Mouse (Mus musculus) hindbrain, embryonic 12.5 days (tissue): ENCODE results near the gene Sox18. TPM values are rescaled to one million over a fixed set of nuclear protein-coding genes. Genes with fewer than 3 reads are reported as not detected.

Experiments used
- ATAC-seq: fragments of 200-750 bp; cut with Nextera tagmentation; 2 replicates; pipeline ENCODE4 v1.8.0; 2017; ENCODE audit warnings: moderate TSS enrichment; ENCODE audit not compliant: low FRiP score
- H3K27ac ChIP-seq: fragments of 300-500 bp; sonication (generic); 2 replicates; pipeline ENCODE4 v1.5.1; 2016; ENCODE audit warnings: mild to moderate bottlenecking
- H3K27me3 ChIP-seq: fragments of 300-500 bp; sonication (generic); 2 replicates; pipeline ENCODE4 v1.6.1; 2016; ENCODE audit warnings: mild to moderate bottlenecking
- H3K36me3 ChIP-seq: fragments of 300-500 bp; sonication (generic); 2 replicates; pipeline ENCODE4 v1.6.1; 2016; ENCODE audit warnings: mild to moderate bottlenecking
- H3K4me1 ChIP-seq: fragments of 300-500 bp; sonication (generic); 2 replicates; pipeline ENCODE4 v1.6.1; 2016
- H3K4me2 ChIP-seq: fragments of 300-500 bp; sonication (generic); replicated peaks from 2 replicates; pipeline ENCODE4 v1.6.1; 2016; ENCODE audit warnings: mild to moderate bottlenecking
- H3K4me3 ChIP-seq: fragments of 300-500 bp; sonication (generic); 2 replicates; pipeline ENCODE4 v1.5.1; 2016; ENCODE audit warnings: mild to moderate bottlenecking
- H3K9ac ChIP-seq: fragments of 300-500 bp; sonication (generic); 2 replicates; pipeline ENCODE4 v1.6.1; 2016; ENCODE audit warnings: mild to moderate bottlenecking, moderate library complexity
- H3K9me3 ChIP-seq: fragments of 300-500 bp; sonication (generic); replicated peaks from 2 replicates; pipeline ENCODE4 v1.6.1; 2016; ENCODE audit warnings: mild to moderate bottlenecking
- WGBS: fragments of 180-500 bp; shearing (Covaris S2); methylation state at CpG from one replicate; pipeline ENCODE4 v1.1.7; 2016; 5-methylcytosine and 5-hydroxymethylcytosine counted together
- polyA plus RNA-seq: library from polyadenylated mRNA; unstranded; fragments of >200 nt; fragmentation: Nextera tagmentation; extraction: Ambion mirVana; gene quantifications from 2 replicates; pipeline ENCODE4 v1.2.1, GENCODE M21; 2016

The Sox18 gene
- polyA plus RNA-seq, 1 experiment from 2014 or later, result 21.4 TPM

- Histone ChIP-seq H3K9me3 (no peaks in the 10 kb centered on the region), H3K4me1 (peaks cover 10% of the 10 kb centered on the region; the same call in 1 of the 2 replicates), H3K36me3 (no peaks in the 10 kb centered on the region), H3K9ac (no peak overlapping the region), H3K4me2 (no peak overlapping the region), H3K4me3 (no peak overlapping the region), H3K27ac (peak overlapping the region; percentile 12; the same call in 1 of the 2 replicates), H3K27me3 (peaks cover 2% of the 10 kb centered on the region)
- 83% methylated on average over 3 of the region's 3 CpGs for WGBS
- ATAC-seq, result no peak
Observed at GRCm38 (mm10) chr2:181662620-181663297, 8.7 kb downstream of the Sox18 start.

DNA sequence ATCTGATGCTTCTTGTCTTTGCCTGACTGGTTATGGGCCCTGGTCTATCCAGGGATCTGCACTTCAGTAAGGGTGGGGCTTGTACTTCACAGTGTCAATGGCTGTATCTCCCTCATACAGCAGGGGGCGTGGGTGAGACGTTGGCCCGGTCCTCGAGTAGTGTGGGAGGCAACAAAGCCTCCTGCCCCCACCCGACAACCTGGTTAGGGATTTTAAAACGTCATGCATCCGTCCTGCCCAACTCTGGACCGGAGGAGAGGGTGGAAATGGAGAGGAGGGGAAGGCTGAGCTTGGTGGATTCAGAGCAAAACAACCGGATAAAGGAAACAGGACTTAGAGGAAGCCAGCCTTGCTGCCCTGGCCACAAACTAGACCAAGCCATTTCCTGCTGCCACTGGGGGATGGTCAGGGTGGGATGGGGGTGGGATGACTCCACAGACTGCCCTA lies 11.8 kb downstream of the Sox18 start:
- Histone ChIP-seq H3K9ac (no peak overlapping the region), H3K27ac (no peak overlapping the region), H3K4me1 (peaks cover 10% of the 10 kb centered on the region; the same call in 1 of the 2 replicates), H3K9me3 (no peaks in the 10 kb centered on the region), H3K4me2 (no peak overlapping the region), H3K4me3 (no peak overlapping the region), H3K36me3 (peaks cover 19% of the 10 kb centered on the region), H3K27me3 (no peaks in the 10 kb centered on the region)
- 11% methylated on average over 9 of the region's 9 CpGs for WGBS
- ATAC-seq, result peak; percentile 80

DNA sequence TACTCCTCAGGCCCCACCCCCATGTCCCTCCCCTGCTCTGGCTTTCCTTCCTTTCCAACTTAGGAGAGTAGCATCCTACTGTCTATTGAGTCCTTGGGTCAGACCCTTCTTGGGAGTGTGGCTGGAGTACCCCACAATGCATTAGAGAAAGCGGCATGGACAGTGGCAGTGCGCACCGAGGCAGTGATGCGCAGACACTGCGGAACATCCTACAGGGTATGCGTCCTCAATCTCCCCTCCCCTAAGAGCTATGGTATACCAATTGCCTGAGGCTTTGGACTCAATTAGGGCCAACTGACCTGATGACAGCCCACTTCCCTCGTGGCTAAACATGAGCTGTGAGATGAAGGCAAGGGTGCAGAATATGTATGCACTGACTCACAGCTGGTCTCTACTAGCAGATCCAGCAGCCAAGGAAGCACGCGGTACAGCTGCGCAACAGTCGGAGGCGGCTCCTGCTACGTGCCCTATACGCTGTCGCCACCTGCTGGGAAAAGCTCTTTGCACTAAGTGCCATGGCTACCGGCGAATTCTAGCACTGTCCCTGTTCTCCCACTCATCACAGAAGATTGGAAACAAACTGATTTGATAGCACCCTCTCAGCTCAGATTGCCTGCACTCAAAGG lies 12.4 kb downstream of the Sox18 start:
- WGBS, result 35% methylated on average over 17 of the region's 17 CpGs
- Histone ChIP-seq H3K9ac (no peak overlapping the region), H3K36me3 (peaks cover 20% of the 10 kb centered on the region), H3K9me3 (no peaks in the 10 kb centered on the region), H3K4me2 (no peak overlapping the region), H3K4me1 (peaks cover 10% of the 10 kb centered on the region; the same call in 1 of the 2 replicates), H3K27me3 (no peaks in the 10 kb centered on the region), H3K4me3 (no peak overlapping the region), H3K27ac (no peak overlapping the region)
- peak; percentile 54 for ATAC-seq

- H3K27me3 ChIP-seq, result no peaks in the 10 kb centered on the region
- no peak overlapping the region for H3K4me3 ChIP-seq
- H3K9me3 ChIP-seq, result no peaks in the 10 kb centered on the region
- ATAC-seq, result no peak
- WGBS, result 76% methylated on average over 7 of the region's 7 CpGs
- peaks cover 10% of the 10 kb centered on the region; the same call in 1 of the 2 replicates for H3K4me1 ChIP-seq
- no peak overlapping the region for H3K4me2 ChIP-seq
- H3K36me3 ChIP-seq, result peaks cover 25% of the 10 kb centered on the region
- H3K27ac ChIP-seq, result no peak overlapping the region
- no peak overlapping the region for H3K9ac ChIP-seq
Observed at GRCm38 (mm10) chr2:181658528-181658927, 12.9 kb downstream of the Sox18 start.

GRCm38 (mm10) chr2:181657441-181657840 lies 14.0 kb downstream of the Sox18 start:
- 76% methylated on average over 2 of the region's 2 CpGs for WGBS
- no peak overlapping the region for H3K9ac ChIP-seq

GRCm38 (mm10) chr2:181656734-181657133 lies 14.7 kb downstream of the Sox18 start, which contains the start of gene Gm29797:
Gene Gm29797, plus strand, starts transcription at chr2:181657034.
- H3K27me3 ChIP-seq, result no peaks in the 10 kb centered on the region
- H3K9me3 ChIP-seq, result no peaks in the 10 kb centered on the region
- peaks cover 43% of the 10 kb centered on the region for H3K36me3 ChIP-seq

More at GRCm38 (mm10) chr2:181657441-181657840, 14.0 kb downstream of the Sox18 start:
- Histone ChIP-seq H3K4me1 (peaks cover 10% of the 10 kb centered on the region; the same call in 1 of the 2 replicates), H3K27me3 (no peaks in the 10 kb centered on the region), H3K9me3 (no peaks in the 10 kb centered on the region), H3K4me3 (no peak overlapping the region), H3K4me2 (no peak overlapping the region), H3K36me3 (peaks cover 36% of the 10 kb centered on the region), H3K27ac (no peak overlapping the region)
- ATAC-seq, result no peak

DNA sequence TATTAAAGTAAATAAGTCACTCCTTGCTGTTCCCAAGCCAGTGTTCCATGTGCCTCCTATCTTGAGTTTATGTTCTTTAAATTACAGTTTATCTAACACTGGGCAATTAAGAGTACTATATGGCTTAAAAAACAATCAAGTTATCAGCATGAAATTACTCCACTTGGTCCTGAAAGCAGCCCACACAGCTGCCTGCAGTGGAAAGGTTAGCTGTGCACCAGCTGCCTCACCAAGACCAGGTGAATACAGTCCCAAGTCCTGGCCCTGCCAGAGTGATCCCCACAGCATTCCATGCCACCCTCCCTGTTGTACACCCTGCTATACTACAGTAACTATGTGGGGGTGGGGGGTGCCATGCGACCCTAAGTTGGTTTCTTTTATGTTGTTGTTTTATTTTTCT lies 17.9 kb downstream of the Sox18 start:
- Histone ChIP-seq H3K4me1 (no peaks in the 10 kb centered on the region), H3K36me3 (peaks cover 72% of the 10 kb centered on the region), H3K4me3 (no peak overlapping the region), H3K9ac (no peak overlapping the region), H3K4me2 (no peak overlapping the region), H3K27ac (no peak overlapping the region), H3K9me3 (no peaks in the 10 kb centered on the region), H3K27me3 (no peaks in the 10 kb centered on the region)
- WGBS, result 95% methylated on average over 1 of the region's 1 CpGs
- ATAC-seq, result no peak

More at GRCm38 (mm10) chr2:181656734-181657133, 14.7 kb downstream of the Sox18 start, which contains the start of gene Gm29797:
- Histone ChIP-seq H3K4me3 (no peak within 1 kb of the TSS), H3K27ac (no peak within 1 kb of the TSS), H3K4me1 (peaks cover 10% of the 10 kb centered on the region; the same call in 1 of the 2 replicates), H3K9ac (no peak within 1 kb of the TSS), H3K4me2 (no peak within 1 kb of the TSS)
- 70% methylated on average over 3 of the region's 3 CpGs for WGBS
- ATAC-seq, result no peak

DNA sequence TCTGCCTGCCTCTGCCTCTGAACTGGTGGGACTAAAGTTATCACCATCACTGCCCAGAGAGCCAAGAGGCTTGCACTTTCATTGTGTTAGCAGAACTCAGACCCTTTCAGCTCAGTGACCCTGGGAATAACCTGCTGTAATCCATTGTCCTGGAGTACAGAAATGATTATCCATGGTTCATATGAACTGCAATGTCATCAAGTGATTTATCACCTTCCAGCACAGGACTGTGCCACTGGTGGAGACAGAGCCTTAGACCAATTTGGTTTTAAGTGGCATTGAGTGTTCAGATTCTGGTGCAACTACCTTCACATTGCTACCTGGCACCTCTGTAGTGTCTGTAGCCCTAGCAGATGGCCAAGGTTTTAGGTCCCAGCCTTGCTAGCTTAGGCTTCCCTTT lies 18.4 kb downstream of the Sox18 start:
- H3K27me3 ChIP-seq, result no peaks in the 10 kb centered on the region
- H3K9me3 ChIP-seq, result no peaks in the 10 kb centered on the region
- no peak overlapping the region for H3K27ac ChIP-seq
- peaks cover 76% of the 10 kb centered on the region for H3K36me3 ChIP-seq
- H3K4me1 ChIP-seq, result no peaks in the 10 kb centered on the region
- H3K4me2 ChIP-seq, result no peak overlapping the region
- H3K9ac ChIP-seq, result no peak overlapping the region
- ATAC-seq, result no peak
- H3K4me3 ChIP-seq, result no peak overlapping the region

DNA sequence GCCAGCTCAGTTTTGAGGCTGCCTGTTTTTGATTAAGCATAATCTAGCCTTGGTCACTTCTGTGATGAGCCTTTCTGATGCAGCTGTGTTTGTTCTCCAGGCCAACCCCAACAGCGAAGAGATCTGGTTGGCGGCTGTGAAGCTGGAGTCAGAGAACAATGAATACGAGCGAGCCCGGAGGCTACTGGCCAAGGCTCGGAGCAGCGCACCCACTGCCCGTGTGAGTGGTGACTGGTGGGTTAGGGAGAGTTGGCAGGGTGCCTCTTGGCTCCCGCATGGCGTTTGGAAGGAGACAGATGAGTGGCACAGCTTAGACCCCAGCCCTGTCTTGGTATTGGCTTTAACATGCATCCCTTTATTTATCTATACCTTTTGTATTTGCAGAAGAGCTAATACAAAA lies 22.5 kb downstream of the Sox18 start:
- H3K4me2 ChIP-seq, result no peak overlapping the region
- no peak for ATAC-seq
- peaks cover 90% of the 10 kb centered on the region for H3K36me3 ChIP-seq
- 93% methylated on average over 10 of the region's 10 CpGs for WGBS
- no peak overlapping the region for H3K27ac ChIP-seq
- no peaks in the 10 kb centered on the region for H3K27me3 ChIP-seq
- H3K4me3 ChIP-seq, result no peak overlapping the region
- no peak overlapping the region for H3K9ac ChIP-seq
- no peaks in the 10 kb centered on the region for H3K9me3 ChIP-seq
- H3K4me1 ChIP-seq, result no peaks in the 10 kb centered on the region

DNA sequence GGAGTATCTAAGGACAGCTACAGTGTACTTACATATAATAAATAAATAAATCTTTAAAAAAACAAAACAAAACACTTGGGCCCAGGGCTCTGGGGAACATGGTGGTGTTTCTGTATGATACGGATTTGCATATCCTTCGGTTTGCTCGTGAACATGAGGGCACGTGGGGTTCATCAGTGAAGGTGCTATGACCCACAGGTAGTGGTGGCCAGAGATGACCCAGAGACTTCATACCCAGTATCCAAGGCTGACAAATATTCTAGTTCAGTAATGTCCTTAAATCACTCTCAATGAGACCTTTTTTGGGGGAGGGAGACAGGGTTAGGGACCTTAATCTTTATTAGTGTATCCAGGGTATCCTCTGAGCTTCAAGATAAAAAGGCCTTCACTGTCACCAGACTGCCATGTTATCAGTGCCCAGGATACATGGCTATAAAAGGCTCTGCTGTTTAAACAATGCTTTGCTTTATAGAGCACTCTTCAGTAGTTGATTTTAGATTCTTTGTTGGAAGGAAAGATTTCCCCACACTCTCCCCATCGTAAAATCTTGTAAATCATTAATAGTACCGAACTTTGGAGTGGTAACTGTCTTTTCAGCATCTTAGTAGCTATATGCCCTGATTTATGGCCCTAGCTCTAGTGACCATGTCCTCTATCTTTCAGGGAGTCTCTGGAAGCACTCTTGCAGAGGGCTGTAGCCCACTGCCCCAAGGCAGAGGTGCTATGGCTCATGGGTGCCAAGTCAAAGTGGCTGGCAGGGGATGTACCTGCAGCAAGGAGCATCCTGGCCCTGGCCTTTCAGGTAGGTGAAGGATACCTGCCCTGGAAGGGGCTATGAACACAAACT lies 24.6 kb downstream of the Sox18 start:
- Histone ChIP-seq H3K4me1 (no peaks in the 10 kb centered on the region), H3K27ac (no peak overlapping the region), H3K9ac (no peak overlapping the region), H3K4me3 (no peak overlapping the region), H3K9me3 (no peaks in the 10 kb centered on the region), H3K36me3 (peaks cover 82% of the 10 kb centered on the region), H3K27me3 (no peaks in the 10 kb centered on the region), H3K4me2 (no peak overlapping the region)
- 95% methylated on average over 6 of the region's 6 CpGs for WGBS
- no peak for ATAC-seq

DNA sequence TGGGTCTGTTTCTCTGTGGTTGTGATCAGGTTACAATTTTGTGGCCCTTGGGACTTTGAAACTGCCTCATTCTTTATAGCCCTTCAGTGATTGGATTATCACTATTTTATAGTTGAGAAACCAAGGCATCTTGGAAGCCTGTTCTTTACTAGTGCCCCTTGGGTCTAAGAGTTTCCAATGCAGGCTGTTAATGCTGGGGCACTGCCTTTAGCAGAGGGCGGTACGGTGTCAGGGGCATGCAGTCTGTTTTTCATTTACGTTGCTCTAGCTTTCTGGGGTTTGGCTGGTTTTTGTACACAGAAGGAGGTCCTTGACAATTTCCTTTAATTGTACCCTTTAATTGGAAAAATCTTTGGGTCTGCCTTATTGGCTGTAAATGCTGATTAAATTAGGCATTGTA lies 25.8 kb downstream of the Sox18 start:
- no peak overlapping the region for H3K9ac ChIP-seq
- no peak overlapping the region for H3K4me2 ChIP-seq
- peaks cover 86% of the 10 kb centered on the region for H3K36me3 ChIP-seq
- no peak overlapping the region for H3K27ac ChIP-seq
- WGBS, result 89% methylated on average over 3 of the region's 3 CpGs
- no peaks in the 10 kb centered on the region for H3K4me1 ChIP-seq
- H3K4me3 ChIP-seq, result no peak overlapping the region
- ATAC-seq, result no peak
- H3K27me3 ChIP-seq, result no peaks in the 10 kb centered on the region
- H3K9me3 ChIP-seq, result no peaks in the 10 kb centered on the region

DNA sequence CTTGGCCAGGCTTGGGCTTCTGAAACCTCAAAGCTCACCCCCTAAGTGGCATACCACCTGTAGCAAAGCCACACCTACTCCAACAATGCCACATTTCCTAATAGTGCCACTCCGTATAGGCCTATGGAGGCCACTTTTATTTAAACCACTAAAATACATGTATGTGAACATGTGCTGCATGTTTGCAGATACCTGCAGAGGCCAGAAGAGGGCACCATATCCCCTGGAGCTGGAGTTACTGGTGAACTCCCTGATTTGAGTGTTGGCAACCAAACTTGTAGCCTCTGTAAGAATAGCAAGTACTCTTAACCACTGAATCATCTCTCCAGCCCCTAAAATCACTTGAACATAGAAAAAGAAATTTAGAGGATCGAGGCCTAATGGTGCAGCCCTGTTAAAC lies 27.1 kb downstream of the Sox18 start:
- Histone ChIP-seq H3K9me3 (no peaks in the 10 kb centered on the region), H3K27ac (no peak overlapping the region), H3K4me2 (no peak overlapping the region), H3K9ac (no peak overlapping the region), H3K36me3 (peaks cover 85% of the 10 kb centered on the region), H3K27me3 (no peaks in the 10 kb centered on the region), H3K4me1 (no peaks in the 10 kb centered on the region), H3K4me3 (no peak overlapping the region)
- WGBS, result 92% methylated on average over 2 of the region's 2 CpGs
- no peak for ATAC-seq
